Mouse (Mus musculus) kidney, postnatal 0 days (tissue): Measurements from ENCODE around the gene Ubap2l. TPM values are rescaled to one million over a fixed set of nuclear protein-coding genes. Genes with fewer than 3 reads are reported as not detected.

Experiments
- ATAC-seq: fragments of 200-750 bp; cut with Nextera tagmentation; replicated peaks from 2 replicates; pipeline ENCODE4 v1.8.0; 2017; ENCODE audit warnings: low read depth, moderate number of reproducible peaks, moderate TSS enrichment, moderate library complexity; ENCODE audit not compliant: low FRiP score
- DNase-seq: peaks from one replicate; pipeline ENCODE4 v3.0.0-alpha.2; 2016; ENCODE audit warnings: low spot score
- H3K27ac ChIP-seq: fragments of 300-500 bp; sonication (generic); 2 replicates; pipeline ENCODE4 v1.5.1; 2014; ENCODE audit warnings: mild to moderate bottlenecking
- H3K27me3 ChIP-seq: fragments of 300-500 bp; sonication (generic); 2 replicates; pipeline ENCODE4 v1.6.1; 2014; ENCODE audit warnings: low read length, mixed read lengths; ENCODE audit not compliant: insufficient read depth
- H3K36me3 ChIP-seq: fragments of 300-500 bp; sonication (generic); 2 replicates; pipeline ENCODE4 v1.6.1; 2014; ENCODE audit warnings: low read length, mixed read lengths; ENCODE audit not compliant: insufficient read depth
- H3K4me1 ChIP-seq: fragments of 300-500 bp; sonication (generic); replicated peaks from 2 replicates; pipeline ENCODE4 v1.6.1; 2014; ENCODE audit warnings: antibody characterized with exemption, low read length, mixed read lengths; ENCODE audit not compliant: insufficient read depth
- H3K4me2 ChIP-seq: fragments of 300-500 bp; sonication (generic); 2 replicates; pipeline ENCODE4 v1.6.1; 2014; ENCODE audit warnings: mild to moderate bottlenecking, low read length, moderate library complexity, mixed read lengths
- H3K4me3 ChIP-seq: fragments of 300-500 bp; sonication (generic); replicated peaks from 2 replicates; pipeline ENCODE4 v1.5.1; 2014; ENCODE audit warnings: low read depth, low read length
- H3K9ac ChIP-seq: fragments of 300-500 bp; sonication (generic); 2 replicates; pipeline ENCODE4 v1.6.1; 2014; ENCODE audit warnings: low read depth, low read length
- H3K9me3 ChIP-seq: fragments of 300-500 bp; sonication (generic); replicated peaks from 2 replicates; pipeline ENCODE4 v1.6.1; 2016; ENCODE audit warnings: low read length, inconsistent platforms, mixed read lengths
- CTCF ChIP-seq: IDR thresholded peaks from 2 replicates; pipeline ENCODE4 v1.5.1; 2016; ENCODE audit warnings: antibody characterized with exemption, low read depth, mild to moderate bottlenecking, moderate library complexity
- WGBS: fragments of 180-500 bp; shearing (Covaris S2); extraction: QIAGEN DNeasy Blood & Tissue Kit; methylation state at CpG from one replicate; pipeline ENCODE4 v1.1.7; 2014; 5-methylcytosine and 5-hydroxymethylcytosine counted together
- polyA plus RNA-seq: library from polyadenylated mRNA; unstranded; fragments of >200 nt; fragmentation: Nextera tagmentation; extraction: Ambion mirVana; gene quantifications from 2 replicates; pipeline ENCODE4 v1.2.1, GENCODE M21; 2015

The Ubap2l gene
- polyA plus RNA-seq, 1 experiment from 2014 or later: 150 TPM

- Histone ChIP-seq H3K27ac (no peak overlapping the region), H3K9me3 (no peaks in the 10 kb centered on the region), H3K4me2 (0 out of 2 replicates have a peak overlapping the region, but pooled peaks have one; percentile 14), H3K4me1 (peaks cover 16% of the 10 kb centered on the region), H3K36me3 (no peaks in the 10 kb centered on the region), H3K9ac (no peak overlapping the region), H3K27me3 (no peaks in the 10 kb centered on the region), H3K4me3 (no peak overlapping the region)
- ATAC-seq (no peak), DNase-seq (peak; percentile 93)
- WGBS: 11% methylated on average over 5 of the region's 5 CpGs
- peak; percentile 95 for TF ChIP-seq CTCF
Measured at GRCm38 (mm10) chr3:90076921-90077716, 24.7 kb upstream of the Ubap2l start.

DNA sequence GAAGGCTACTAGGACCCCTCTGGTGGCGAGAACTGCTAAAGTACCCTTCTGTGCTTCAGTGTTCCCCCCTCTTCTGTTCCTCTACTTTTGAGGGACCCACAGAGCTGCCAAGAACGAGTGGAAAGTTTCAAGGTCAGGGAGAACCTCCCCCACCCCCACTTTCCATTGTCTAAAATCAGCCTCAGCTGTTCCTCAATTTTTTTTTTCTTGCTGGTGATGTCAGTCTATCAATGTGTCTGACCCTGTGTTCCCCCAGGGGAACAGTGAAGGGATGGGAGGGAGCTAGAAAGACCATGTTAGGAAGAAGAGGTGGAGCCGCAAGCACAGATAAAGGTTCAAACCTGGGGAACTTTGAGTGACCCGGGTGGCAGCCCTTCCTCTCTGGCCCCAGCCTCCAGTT is 19.9 kb upstream of the Ubap2l start, which contains the start of gene Tpm3:
TSS of gene Tpm3 (plus strand) at position 356 of the 400 bp plus-strand sequence.
- 0 out of 2 replicates have a peak, but pooled peaks cover 3% of the 10 kb centered on the region for H3K4me1 ChIP-seq
- ATAC-seq: no peak

DNA sequence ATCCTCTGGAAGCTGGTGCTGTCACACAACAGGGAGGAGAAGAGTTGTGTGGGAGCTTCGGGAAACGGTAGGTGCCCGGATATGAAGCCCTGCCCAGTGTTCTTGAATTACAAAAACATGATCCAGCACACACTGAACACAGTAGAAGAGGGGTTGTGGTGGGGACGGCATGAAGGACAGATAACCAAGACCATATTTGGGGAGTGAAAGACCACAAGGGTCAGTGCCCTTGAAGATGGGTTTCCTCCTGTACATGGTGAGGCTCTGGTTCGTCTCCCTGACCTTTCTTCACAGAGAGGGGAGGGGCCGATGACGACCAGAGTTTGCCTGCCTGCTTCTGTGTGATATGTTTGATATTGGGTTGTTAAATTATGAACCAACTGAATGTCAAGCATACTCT is 17.3 kb upstream of the Ubap2l start:
- Histone ChIP-seq H3K9ac (no peak overlapping the region), H3K27me3 (no peaks in the 10 kb centered on the region), H3K27ac (no peak overlapping the region), H3K36me3 (no peaks in the 10 kb centered on the region), H3K9me3 (no peaks in the 10 kb centered on the region), H3K4me2 (no peak overlapping the region), H3K4me1 (no peaks in the 10 kb centered on the region), H3K4me3 (no peak overlapping the region)
- no peak for TF ChIP-seq CTCF
- DNase-seq (no peak), ATAC-seq (no peak)
- WGBS: 32% methylated on average over 7 of the region's 7 CpGs

More for the DNA sequence above, 19.9 kb upstream of the Ubap2l start, which contains the start of gene Tpm3:
- Histone ChIP-seq H3K36me3 (no peaks in the 10 kb centered on the region), H3K9me3 (no peaks in the 10 kb centered on the region), H3K4me2 (no peak within 1 kb of the TSS), H3K27ac (no peak within 1 kb of the TSS), H3K27me3 (no peaks in the 10 kb centered on the region), H3K4me3 (no peak within 1 kb of the TSS), H3K9ac (no peak within 1 kb of the TSS)
- WGBS: 67% methylated on average over 4 of the region's 4 CpGs
- no peak for TF ChIP-seq CTCF
- no peak for DNase-seq

DNA sequence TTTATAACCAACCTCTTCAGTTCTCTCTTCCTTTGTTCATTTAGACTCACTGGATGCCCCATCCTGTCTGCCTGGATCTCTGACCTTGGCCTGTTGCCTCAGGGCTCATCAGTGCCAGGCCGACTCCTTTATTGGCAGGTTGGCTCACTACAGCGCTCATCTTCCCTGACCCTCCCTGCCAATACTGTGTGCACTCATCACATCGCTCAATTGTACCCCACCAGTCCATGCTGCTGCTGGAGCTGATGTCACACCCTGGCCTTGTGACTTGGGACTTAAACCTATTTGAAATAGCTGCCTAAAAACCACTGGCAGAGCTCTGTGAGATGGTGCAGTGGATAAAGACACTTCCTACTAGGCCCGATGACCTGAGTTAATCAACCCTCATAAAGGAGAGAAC is 15.4 kb upstream of the Ubap2l start:
- no peak for TF ChIP-seq CTCF
- H3K4me3 ChIP-seq: no peak overlapping the region
- DNase-seq: no peak
- H3K9me3 ChIP-seq: no peaks in the 10 kb centered on the region
- no peaks in the 10 kb centered on the region for H3K27me3 ChIP-seq
- 91% methylated on average over 4 of the region's 4 CpGs for WGBS
- H3K36me3 ChIP-seq: peaks cover 7% of the 10 kb centered on the region; the same call in 1 of the 2 replicates
- no peak for ATAC-seq
- H3K9ac ChIP-seq: no peak overlapping the region
- H3K4me2 ChIP-seq: no peak overlapping the region
- H3K4me1 ChIP-seq: no peaks in the 10 kb centered on the region
- no peak overlapping the region for H3K27ac ChIP-seq

GRCm38 (mm10) chr3:90065553-90065952 is 13.1 kb upstream of the Ubap2l start:
- no peaks in the 10 kb centered on the region for H3K27me3 ChIP-seq
- no peaks in the 10 kb centered on the region for H3K4me1 ChIP-seq
- no peak overlapping the region for H3K9ac ChIP-seq
- no peak overlapping the region for H3K27ac ChIP-seq
- ATAC-seq: no peak
- WGBS: 25% methylated on average over 3 of the region's 3 CpGs
- DNase-seq: peak; percentile 59
- H3K4me2 ChIP-seq: no peak overlapping the region
- H3K4me3 ChIP-seq: no peak overlapping the region
- no peaks in the 10 kb centered on the region for H3K9me3 ChIP-seq
- TF ChIP-seq CTCF: peak; percentile 93
- peaks cover 23% of the 10 kb centered on the region; the same call in 1 of the 2 replicates for H3K36me3 ChIP-seq

- no peak for ATAC-seq
- WGBS: 71% methylated on average over 3 of the region's 3 CpGs
Measured at GRCm38 (mm10) chr3:90064383-90064782, 12.0 kb upstream of the Ubap2l start.

More at GRCm38 (mm10) chr3:90064383-90064782, 12.0 kb upstream of the Ubap2l start:
- H3K4me2 ChIP-seq: no peak overlapping the region
- no peak overlapping the region for H3K9ac ChIP-seq
- H3K27me3 ChIP-seq: no peaks in the 10 kb centered on the region
- no peak for DNase-seq
- no peak overlapping the region for H3K4me3 ChIP-seq
- H3K4me1 ChIP-seq: no peaks in the 10 kb centered on the region
- TF ChIP-seq CTCF: no peak
- H3K36me3 ChIP-seq: peaks cover 23% of the 10 kb centered on the region; the same call in 1 of the 2 replicates
- H3K27ac ChIP-seq: no peak overlapping the region
- no peaks in the 10 kb centered on the region for H3K9me3 ChIP-seq
